Mouse (Mus musculus) erythroblast, embryonic 14.5 days (primary cell): ENCODE measurements around the gene Vav2.

ENCODE experiments used
- GATA1 ChIP-seq: IDR thresholded peaks from 2 replicates; pipeline ENCODE4 v1.6.1; 2012; ENCODE audit warnings: low read length, inconsistent platforms, mixed read lengths
- TAL1 ChIP-seq: IDR thresholded peaks from 3 replicates; pipeline ENCODE4 v1.6.1; 2012; ENCODE audit warnings: low read length, inconsistent platforms, mixed read lengths

DNA sequence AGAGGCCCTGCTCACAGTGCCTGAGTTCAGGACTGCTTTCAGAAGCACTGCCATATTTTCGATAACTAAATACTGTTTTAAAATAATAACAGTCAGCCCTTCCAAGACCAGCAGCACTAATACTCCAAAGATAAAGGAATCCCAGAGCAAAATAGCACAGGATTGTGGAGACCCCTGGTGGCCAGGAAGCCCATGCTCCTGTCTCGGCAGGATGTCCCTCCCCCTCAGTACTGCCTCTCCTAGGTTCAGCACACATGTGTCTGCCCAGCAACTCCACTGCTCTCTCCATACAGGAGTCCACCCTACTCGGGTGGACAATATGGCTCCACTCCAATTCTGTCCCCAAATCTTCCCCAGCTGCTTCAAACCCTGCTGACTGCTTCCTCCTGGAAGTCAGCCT is 191.1 kb downstream of the Vav2 start:
- TF ChIP-seq GATA1, result no peak
- no peak for TF ChIP-seq TAL1
